Mouse (Mus musculus) cerebellum, postnatal 14 days (tissue): ENCODE measurements around the gene Gm3127.
A peak's percentile ranks its signal among the peaks of the same experiment; 100 is the strongest.
"Not testable (repeated sequence)": the region's sequence is repeated elsewhere in the genome, so short reads cannot be mapped to it uniquely, and the experiment has no call there.

Source experiments
- DNase-seq, 2 experiments: peaks; one replicate each; pipeline ENCODE4 v3.0.0; 2021; ENCODE audit warnings: mixed read lengths in 2 of 2

Gene Gm3127

GRCm38 (mm10) chr14:4164730-4165129 lies at the start of gene Gm3127:
TSS of gene Gm3127 (plus strand) at chr14:4165030.
- DNase-seq: not testable (repeated sequence)

- not testable (repeated sequence) for DNase-seq
Observed at GRCm38 (mm10) chr14:4141646-4142045, 23.2 kb upstream of the Gm3127 start.

- DNase-seq: peak; percentile 1
Observed at GRCm38 (mm10) chr14:4182030-4182429, 17.2 kb downstream of the Gm3127 start.

GRCm38 (mm10) chr14:4182491-4183210 lies 17.8 kb downstream of the Gm3127 start, which contains the start of gene Gm2974:
TSS of gene Gm2974 (plus strand) at chr14:4182576.
- DNase-seq: peak; percentile 13 to 23

DNA sequence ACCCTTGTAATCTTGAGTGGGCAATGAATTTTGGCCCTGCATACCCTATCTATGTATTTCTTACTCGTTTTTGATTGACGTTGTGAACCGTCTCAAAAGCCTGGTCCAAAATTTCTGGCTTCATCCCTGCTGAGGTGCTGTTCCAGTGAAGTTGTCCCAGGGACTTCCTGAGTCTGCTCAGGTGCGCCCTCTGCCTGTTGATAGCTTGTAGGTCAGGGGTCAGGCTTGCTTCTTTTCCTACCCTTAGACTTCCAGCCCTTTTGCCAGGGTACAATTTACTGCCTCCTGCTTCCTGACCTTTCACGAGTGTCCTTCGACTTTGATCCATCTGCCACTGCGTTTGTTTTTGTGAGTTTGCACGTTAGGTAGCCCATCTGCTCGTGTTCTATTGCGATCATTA lies 18.5 kb downstream of the Gm3127 start:
- DNase-seq: peak; percentile 5 to 12
